Mouse (Mus musculus) embryonic facial prominence, embryonic 12.5 days (tissue): ENCODE measurements around the gene Glis3. TPM values are rescaled to one million over a fixed set of nuclear protein-coding genes. Genes with fewer than 3 reads are reported as not detected.

Experiments
- ATAC-seq: fragments of 200-750 bp; cut with Nextera tagmentation; 2 replicates; pipeline ENCODE4 v1.8.0; 2017; ENCODE audit not compliant: insufficient number of reproducible peaks, insufficient read depth, low FRiP score, low TSS enrichment
- H3K27ac ChIP-seq: fragments of 300-500 bp; sonication (generic); 2 replicates; pipeline ENCODE4 v1.5.1; 2016; ENCODE audit warnings: mild to moderate bottlenecking
- H3K27me3 ChIP-seq: fragments of 300-500 bp; sonication (generic); 2 replicates; pipeline ENCODE4 v1.6.1; 2016; ENCODE audit warnings: mild to moderate bottlenecking, moderate library complexity
- H3K36me3 ChIP-seq: fragments of 300-500 bp; sonication (generic); 2 replicates; pipeline ENCODE4 v1.6.1; 2016; ENCODE audit warnings: mild to moderate bottlenecking
- H3K4me1 ChIP-seq: fragments of 300-500 bp; sonication (generic); 2 replicates; pipeline ENCODE4 v1.6.1; 2016
- H3K4me2 ChIP-seq: fragments of 300-500 bp; sonication (generic); replicated peaks from 2 replicates; pipeline ENCODE4 v1.6.1; 2016; ENCODE audit warnings: mild to moderate bottlenecking, moderate library complexity
- H3K4me3 ChIP-seq: fragments of 300-500 bp; sonication (generic); 2 replicates; pipeline ENCODE4 v1.5.1; 2016; ENCODE audit warnings: mild to moderate bottlenecking
- H3K9ac ChIP-seq: fragments of 300-500 bp; sonication (generic); 2 replicates; pipeline ENCODE4 v1.6.1; 2016; ENCODE audit warnings: mild to moderate bottlenecking, moderate library complexity
- H3K9me3 ChIP-seq: fragments of 300-500 bp; sonication (generic); 2 replicates; pipeline ENCODE4 v1.6.1; 2016; ENCODE audit warnings: mild to moderate bottlenecking, moderate library complexity
- WGBS: fragments of 180-500 bp; shearing (Covaris S2); methylation state at CpG from one replicate; pipeline ENCODE4 v1.1.7; 2016; 5-methylcytosine and 5-hydroxymethylcytosine counted together
- polyA plus RNA-seq: library from polyadenylated mRNA; unstranded; fragments of >200 nt; fragmentation: Nextera tagmentation; extraction: Ambion mirVana; gene quantifications from 2 replicates; pipeline ENCODE4 v1.2.1, GENCODE M21; 2016

Glis3 gene
- polyA plus RNA-seq, 1 experiment from 2014 or later = 7.8 TPM

- H3K9me3 ChIP-seq = no peaks in the 10 kb centered on the region
- H3K27me3 ChIP-seq = no peaks in the 10 kb centered on the region
- H3K4me3 ChIP-seq = no peak overlapping the region
- no peak overlapping the region for H3K9ac ChIP-seq
- H3K27ac ChIP-seq = no peak overlapping the region
- no peaks in the 10 kb centered on the region for H3K36me3 ChIP-seq
- H3K4me2 ChIP-seq = no peak overlapping the region
- H3K4me1 ChIP-seq = peaks cover 9% of the 10 kb centered on the region; the same call in 1 of the 2 replicates
- no peak for ATAC-seq
- 43% methylated on average over 12 of the region's 12 CpGs for WGBS
Measured at GRCm38 (mm10) chr19:28452951-28453520, 226.8 kb downstream of the Glis3 start.

- WGBS = 61% methylated on average over 4 of the region's 4 CpGs
- no peak overlapping the region for H3K27ac ChIP-seq
- ATAC-seq = no peak
Measured at GRCm38 (mm10) chr19:28448811-28449210, 231.1 kb downstream of the Glis3 start.

GRCm38 (mm10) chr19:28442161-28442560 lies 237.7 kb downstream of the Glis3 start:
- Histone ChIP-seq H3K4me2 (no peak overlapping the region), H3K4me1 (no peaks in the 10 kb centered on the region), H3K27ac (no peak overlapping the region), H3K27me3 (0 out of 2 replicates have a peak, but pooled peaks cover 4% of the 10 kb centered on the region), H3K9me3 (no peaks in the 10 kb centered on the region), H3K4me3 (no peak overlapping the region), H3K36me3 (no peaks in the 10 kb centered on the region), H3K9ac (no peak overlapping the region)
- WGBS = 85% methylated on average over 4 of the region's 4 CpGs
- ATAC-seq = no peak

More at GRCm38 (mm10) chr19:28448811-28449210, 231.1 kb downstream of the Glis3 start:
- Histone ChIP-seq H3K4me1 (peaks cover 9% of the 10 kb centered on the region; the same call in 1 of the 2 replicates), H3K9me3 (no peaks in the 10 kb centered on the region), H3K4me2 (no peak overlapping the region), H3K27me3 (0 out of 2 replicates have a peak, but pooled peaks cover 4% of the 10 kb centered on the region), H3K4me3 (no peak overlapping the region), H3K9ac (no peak overlapping the region), H3K36me3 (no peaks in the 10 kb centered on the region)

- no peak overlapping the region for H3K4me3 ChIP-seq
- no peaks in the 10 kb centered on the region for H3K36me3 ChIP-seq
- no peaks in the 10 kb centered on the region for H3K4me1 ChIP-seq
- H3K4me2 ChIP-seq = no peak overlapping the region
- WGBS = 73% methylated on average over 12 of the region's 12 CpGs
- no peak for ATAC-seq
- no peak overlapping the region for H3K27ac ChIP-seq
- H3K9ac ChIP-seq = no peak overlapping the region
- H3K27me3 ChIP-seq = no peaks in the 10 kb centered on the region
- H3K9me3 ChIP-seq = no peaks in the 10 kb centered on the region
Measured at GRCm38 (mm10) chr19:28436457-28437148, 243.3 kb downstream of the Glis3 start.

- H3K27me3 ChIP-seq = no peaks in the 10 kb centered on the region
- H3K4me3 ChIP-seq = no peak overlapping the region
- no peak for ATAC-seq
- no peak overlapping the region for H3K4me2 ChIP-seq
- H3K9me3 ChIP-seq = no peaks in the 10 kb centered on the region
- no peaks in the 10 kb centered on the region for H3K36me3 ChIP-seq
- no peaks in the 10 kb centered on the region for H3K4me1 ChIP-seq
- H3K9ac ChIP-seq = no peak overlapping the region
- no peak overlapping the region for H3K27ac ChIP-seq
- 76% methylated on average over 6 of the region's 6 CpGs for WGBS
Measured at GRCm38 (mm10) chr19:28428220-28428816, 251.6 kb downstream of the Glis3 start.

- WGBS = 86% methylated on average over 5 of the region's 5 CpGs
- no peaks in the 10 kb centered on the region for H3K36me3 ChIP-seq
- H3K4me2 ChIP-seq = no peak overlapping the region
- no peaks in the 10 kb centered on the region for H3K4me1 ChIP-seq
- no peak overlapping the region for H3K4me3 ChIP-seq
- H3K27me3 ChIP-seq = no peaks in the 10 kb centered on the region
- no peak overlapping the region for H3K27ac ChIP-seq
- no peaks in the 10 kb centered on the region for H3K9me3 ChIP-seq
- ATAC-seq = no peak
- H3K9ac ChIP-seq = no peak overlapping the region
Measured at GRCm38 (mm10) chr19:28424180-28424579, 255.7 kb downstream of the Glis3 start.

GRCm38 (mm10) chr19:28422939-28423338 lies 256.9 kb downstream of the Glis3 start:
- Histone ChIP-seq H3K27ac (no peak overlapping the region), H3K9me3 (no peaks in the 10 kb centered on the region), H3K27me3 (no peaks in the 10 kb centered on the region), H3K4me2 (no peak overlapping the region), H3K4me1 (no peaks in the 10 kb centered on the region), H3K36me3 (no peaks in the 10 kb centered on the region), H3K9ac (no peak overlapping the region), H3K4me3 (no peak overlapping the region)
- ATAC-seq = no peak
- WGBS = 56% methylated on average over 9 of the region's 9 CpGs

- no peak for ATAC-seq
- 68% methylated on average over 5 of the region's 5 CpGs for WGBS
Measured at GRCm38 (mm10) chr19:28416069-28416468, 263.8 kb downstream of the Glis3 start.

GRCm38 (mm10) chr19:28408787-28409186 lies 271.1 kb downstream of the Glis3 start:
- H3K27me3 ChIP-seq = no peaks in the 10 kb centered on the region
- H3K36me3 ChIP-seq = no peaks in the 10 kb centered on the region
- H3K4me3 ChIP-seq = no peak overlapping the region
- no peaks in the 10 kb centered on the region for H3K9me3 ChIP-seq
- H3K4me1 ChIP-seq = no peaks in the 10 kb centered on the region
- H3K27ac ChIP-seq = no peak overlapping the region
- no peak overlapping the region for H3K4me2 ChIP-seq
- no peak for ATAC-seq
- no peak overlapping the region for H3K9ac ChIP-seq
- 62% methylated on average over 3 of the region's 3 CpGs for WGBS

More at GRCm38 (mm10) chr19:28416069-28416468, 263.8 kb downstream of the Glis3 start:
- Histone ChIP-seq H3K9me3 (no peaks in the 10 kb centered on the region), H3K4me3 (no peak overlapping the region), H3K9ac (no peak overlapping the region), H3K4me1 (no peaks in the 10 kb centered on the region), H3K36me3 (no peaks in the 10 kb centered on the region), H3K27me3 (no peaks in the 10 kb centered on the region), H3K27ac (no peak overlapping the region), H3K4me2 (no peak overlapping the region)

- no peak for ATAC-seq
- no peaks in the 10 kb centered on the region for H3K4me1 ChIP-seq
Measured at GRCm38 (mm10) chr19:28402956-28403355, 276.9 kb downstream of the Glis3 start.

GRCm38 (mm10) chr19:28395584-28395861 lies 284.4 kb downstream of the Glis3 start:
- ATAC-seq = no peak
- no peaks in the 10 kb centered on the region for H3K27me3 ChIP-seq
- no peaks in the 10 kb centered on the region for H3K36me3 ChIP-seq
- WGBS = 59% methylated on average over 1 of the region's 1 CpGs
- no peak overlapping the region for H3K27ac ChIP-seq
- H3K9ac ChIP-seq = no peak overlapping the region
- H3K4me3 ChIP-seq = no peak overlapping the region
- no peak overlapping the region for H3K4me2 ChIP-seq
- peaks cover 5% of the 10 kb centered on the region; the same call in 1 of the 2 replicates for H3K4me1 ChIP-seq
- H3K9me3 ChIP-seq = no peaks in the 10 kb centered on the region

More at GRCm38 (mm10) chr19:28402956-28403355, 276.9 kb downstream of the Glis3 start:
- H3K9me3 ChIP-seq = no peaks in the 10 kb centered on the region
- H3K9ac ChIP-seq = no peak overlapping the region
- H3K27ac ChIP-seq = no peak overlapping the region
- H3K36me3 ChIP-seq = no peaks in the 10 kb centered on the region
- 78% methylated on average over 6 of the region's 6 CpGs for WGBS
- H3K4me3 ChIP-seq = no peak overlapping the region
- no peak overlapping the region for H3K4me2 ChIP-seq
- H3K27me3 ChIP-seq = no peaks in the 10 kb centered on the region
